Mouse (Mus musculus): ENCODE measurements around the gene Ccdc42.

Gene Ccdc42

DNA sequence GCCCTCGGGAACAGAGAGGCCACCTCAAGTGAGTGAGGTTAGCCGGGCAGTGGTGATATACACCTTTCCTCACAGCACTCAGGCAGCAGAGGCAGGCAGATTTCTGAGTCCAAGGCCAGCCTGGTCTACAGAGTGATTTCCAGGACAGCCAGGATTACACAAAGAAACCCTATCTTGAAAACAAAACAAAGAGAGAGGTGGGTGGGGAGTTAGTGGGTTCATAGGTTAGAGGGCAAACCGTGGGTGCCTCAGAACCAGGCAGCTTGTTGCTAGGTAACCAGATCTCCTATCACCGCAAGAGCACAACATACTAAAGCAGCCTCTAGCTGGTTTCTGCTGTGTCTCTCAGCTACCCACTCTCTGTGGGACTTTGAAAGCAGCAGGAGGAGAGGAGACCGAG lies at the start of gene Ccdc42:
Gene Ccdc42, plus strand, starts transcription at position 301 of the 400 bp plus-strand sequence.
- no peak for DNase-seq (ENCODE audit: low read depth, low spot score)

- no peak for DNase-seq (ENCODE audit: low read depth, low spot score)
Measured at GRCm38 (mm10) chr11:68539621-68540020, 47.2 kb upstream of the Ccdc42 start.

DNA sequence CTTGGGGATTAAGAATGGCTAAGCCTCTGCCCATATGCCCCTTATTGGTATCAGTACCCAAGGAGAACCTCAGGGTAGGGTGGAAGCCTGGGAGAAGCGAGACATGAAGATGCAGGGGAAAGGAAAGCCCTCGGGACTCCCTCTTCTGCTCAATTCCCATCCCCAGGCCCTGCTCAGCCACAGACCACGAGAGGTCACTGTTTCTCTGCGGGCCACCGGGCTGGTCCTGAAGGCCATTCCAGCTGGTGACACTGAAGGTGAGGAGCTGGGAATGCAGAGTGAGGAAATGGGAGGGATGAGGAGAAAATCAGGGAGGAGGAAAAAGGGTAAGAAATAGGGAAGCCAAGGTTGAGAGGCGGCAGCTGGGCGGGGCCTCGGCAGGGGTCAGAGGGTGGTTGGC lies 42.3 kb upstream of the Ccdc42 start:
- DNase-seq (ENCODE audit: low read depth, low spot score): no peak

DNA sequence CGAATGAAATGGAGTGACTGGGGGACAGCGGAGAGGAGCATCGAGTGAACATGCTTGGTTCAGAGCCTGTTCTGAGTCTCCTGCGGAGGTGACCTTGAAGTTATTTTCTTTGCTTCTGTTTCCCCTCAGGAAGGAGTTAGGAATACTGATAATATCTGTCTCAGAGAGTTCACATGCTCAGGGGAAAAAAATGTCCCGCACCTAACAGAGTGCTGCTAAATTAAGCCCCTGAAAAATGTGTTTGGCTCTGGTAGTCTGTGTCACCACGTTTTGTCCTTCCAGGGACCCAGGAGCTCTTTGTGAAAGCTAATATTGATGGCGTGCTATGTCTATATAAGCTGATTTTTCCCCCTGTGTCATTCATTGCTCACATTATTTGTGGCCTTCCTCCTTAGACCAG lies 41.6 kb upstream of the Ccdc42 start:
- no peak for DNase-seq (ENCODE audit: low read depth, low spot score)

DNA sequence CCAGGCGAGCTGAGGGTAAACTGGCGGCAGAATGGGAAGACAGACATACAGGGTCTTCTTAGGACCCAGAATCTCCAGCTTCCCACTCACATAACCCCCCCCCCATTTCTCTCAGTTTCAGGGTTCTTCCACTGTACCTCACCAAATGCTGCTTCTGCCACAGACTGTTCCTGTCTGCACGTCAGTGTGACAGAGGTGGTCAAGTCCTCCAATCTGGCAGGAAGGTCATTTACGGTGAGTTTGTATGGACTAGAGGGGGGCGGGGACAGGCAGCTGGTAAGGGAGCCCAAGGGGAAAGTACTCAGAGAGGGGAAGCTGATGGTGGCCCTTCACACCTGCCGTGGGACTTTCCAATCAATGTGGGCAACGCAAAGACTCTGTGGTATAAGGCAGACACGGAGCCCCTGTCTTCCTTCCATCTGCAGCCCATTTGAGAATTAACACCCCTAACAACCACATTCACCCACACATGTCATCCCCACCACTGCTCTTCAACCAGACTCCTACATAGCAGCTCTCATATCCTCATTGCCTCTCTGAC lies 41.1 kb upstream of the Ccdc42 start:
- no peak for DNase-seq (ENCODE audit: low read depth, low spot score)

GRCm38 (mm10) chr11:68547484-68547883 lies 39.3 kb upstream of the Ccdc42 start:
- no peak for DNase-seq (ENCODE audit: low read depth, low spot score)

- DNase-seq (ENCODE audit: low read depth, low spot score): no peak
Measured at GRCm38 (mm10) chr11:68549597-68549996, 37.2 kb upstream of the Ccdc42 start.

DNA sequence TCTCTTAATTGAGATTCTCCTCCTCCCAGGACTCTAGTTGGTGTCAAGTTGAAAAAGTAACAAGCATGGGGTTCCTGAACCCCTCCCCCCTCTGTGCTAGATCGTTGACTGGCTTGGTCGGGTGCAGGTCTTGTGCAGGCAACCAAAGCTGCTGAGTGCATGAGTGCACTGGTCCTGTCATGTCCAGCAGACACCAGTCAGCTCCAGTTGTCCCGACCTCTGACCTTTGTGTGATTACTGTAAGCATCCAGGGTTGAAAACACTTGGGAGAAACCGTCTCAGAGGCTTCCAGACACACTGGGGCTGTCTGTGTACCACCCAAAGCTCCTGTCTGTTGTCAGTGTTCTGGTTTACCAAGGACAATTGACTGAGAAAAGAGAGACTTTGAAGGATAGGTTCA lies 36.5 kb upstream of the Ccdc42 start:
- peak; percentile 30 for DNase-seq (ENCODE audit: low read depth, low spot score)

- peak; percentile 53 for DNase-seq (ENCODE audit: low read depth, low spot score)
Measured at GRCm38 (mm10) chr11:68553981-68554471, 32.8 kb upstream of the Ccdc42 start.

GRCm38 (mm10) chr11:68555918-68556584 lies 30.8 kb upstream of the Ccdc42 start, which contains the start of gene Mfsd6l:
Gene Mfsd6l, plus strand, starts transcription at chr11:68556186.
- peak; percentile 52 for DNase-seq (ENCODE audit: low read depth, low spot score)

- peak; percentile 25 for DNase-seq (ENCODE audit: low read depth, low spot score)
Measured at GRCm38 (mm10) chr11:68559546-68559945, 27.3 kb upstream of the Ccdc42 start.

DNA sequence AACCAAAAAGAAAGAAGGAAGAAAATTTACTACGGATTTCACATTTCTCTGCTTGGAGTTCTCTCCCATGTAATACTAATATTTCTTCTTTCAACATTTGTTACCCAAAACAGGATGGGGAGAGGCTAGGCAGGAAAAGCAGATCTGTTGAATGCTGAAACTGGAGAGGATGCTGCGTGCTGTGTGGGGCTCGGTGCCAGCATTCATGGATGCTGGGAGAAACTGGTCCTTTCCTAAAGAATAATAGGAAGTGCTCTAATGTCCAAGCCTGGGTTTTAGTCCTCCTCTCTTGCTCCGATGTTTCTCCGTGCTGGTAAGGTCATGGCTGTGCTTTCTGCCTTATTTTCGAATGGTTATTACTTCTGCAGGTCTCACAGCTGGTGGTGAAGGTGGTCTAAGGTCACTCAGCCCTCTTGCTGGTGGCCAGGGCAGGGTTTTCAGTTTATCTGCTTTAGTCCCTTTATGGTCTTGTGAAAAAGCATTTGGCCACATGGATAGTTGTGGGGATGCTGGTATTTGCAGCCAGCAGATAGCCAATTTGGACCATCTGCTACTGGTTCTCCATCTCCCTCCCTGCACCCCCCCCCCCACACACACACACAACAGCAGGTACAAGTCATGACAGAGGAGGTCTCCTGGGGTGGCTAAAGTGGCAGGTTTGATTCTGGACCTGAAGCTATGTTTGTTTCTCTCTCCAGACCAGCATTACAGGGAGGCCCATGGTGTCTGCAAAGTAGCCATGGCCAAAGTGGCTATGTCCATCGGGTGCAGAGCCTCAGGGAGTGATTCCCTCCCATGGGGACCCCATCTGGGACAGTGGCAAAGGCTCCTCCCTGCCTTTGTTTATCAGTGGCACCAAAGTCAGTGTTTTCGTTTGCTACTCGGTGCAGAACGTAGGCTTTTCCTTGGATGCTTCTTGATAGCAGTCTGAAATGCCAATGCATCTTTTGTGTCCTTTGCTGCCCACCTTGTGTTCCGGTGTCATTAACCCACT lies 24.6 kb upstream of the Ccdc42 start:
- no peak for DNase-seq (ENCODE audit: low read depth, low spot score)

- no peak for DNase-seq (ENCODE audit: low read depth, low spot score)
Measured at GRCm38 (mm10) chr11:68564356-68565031, 22.3 kb upstream of the Ccdc42 start.

GRCm38 (mm10) chr11:68565032-68565429 lies 21.8 kb upstream of the Ccdc42 start:
- DNase-seq (ENCODE audit: low read depth, low spot score): no peak

DNA sequence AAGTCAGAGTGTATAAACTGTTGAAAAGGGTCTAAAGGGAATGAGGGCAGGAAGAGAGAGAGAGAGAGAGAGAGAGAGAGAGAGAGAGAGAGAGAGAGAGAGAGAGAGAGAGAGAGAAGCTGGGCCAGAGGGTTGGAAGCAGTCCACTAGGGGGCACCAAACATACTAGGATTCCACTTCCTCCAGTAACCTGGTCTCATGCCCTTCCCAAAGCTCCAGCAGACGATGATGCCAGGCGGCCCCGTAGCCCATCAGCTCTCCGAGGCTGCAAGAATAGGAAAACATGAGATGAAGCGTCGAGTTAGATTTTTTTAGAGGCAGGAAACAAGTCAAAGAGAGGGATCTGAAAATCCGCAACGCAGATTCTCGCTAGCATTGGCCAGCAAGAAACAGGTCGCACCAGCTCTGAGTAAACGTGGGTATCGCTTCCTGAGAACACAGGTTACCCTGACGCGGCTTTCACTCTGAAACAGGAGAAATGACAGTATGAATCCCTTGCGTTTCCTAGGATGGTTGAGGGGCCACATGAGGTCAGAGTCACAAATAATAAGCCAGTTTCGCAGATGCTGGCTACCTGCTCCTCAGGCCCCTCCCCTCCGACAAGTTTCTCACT lies 20.3 kb upstream of the Ccdc42 start:
- DNase-seq (ENCODE audit: low read depth, low spot score): peak; percentile 70

GRCm38 (mm10) chr11:68570861-68571260 lies 16.0 kb upstream of the Ccdc42 start:
- no peak for DNase-seq (ENCODE audit: low read depth, low spot score)

DNA sequence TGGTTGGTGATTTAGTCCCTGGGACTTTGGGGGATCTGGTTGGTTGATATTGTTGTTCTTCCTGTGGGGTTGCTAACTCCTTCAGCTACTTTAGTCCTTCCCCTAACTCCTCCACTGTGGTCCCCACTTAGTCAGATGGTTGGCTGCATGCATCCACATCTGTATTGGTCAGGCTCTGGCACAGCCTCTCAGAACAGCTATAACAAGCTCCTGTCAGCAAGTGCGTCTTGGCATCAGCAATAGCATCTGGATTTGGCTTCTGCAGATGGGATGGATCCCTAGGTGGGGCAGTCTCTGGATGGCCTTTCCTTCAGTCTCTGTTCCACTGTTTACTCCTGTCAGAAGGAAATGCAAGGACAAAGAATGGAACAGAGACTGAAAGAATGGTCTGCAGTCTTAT lies 9.7 kb upstream of the Ccdc42 start:
- DNase-seq (ENCODE audit: low read depth, low spot score): no peak

- DNase-seq (ENCODE audit: low read depth, low spot score): no peak
Measured at GRCm38 (mm10) chr11:68579462-68579881, 7.3 kb upstream of the Ccdc42 start.

GRCm38 (mm10) chr11:68580566-68580965 lies 6.3 kb upstream of the Ccdc42 start:
- DNase-seq (ENCODE audit: low read depth, low spot score): no peak

- no peak for DNase-seq (ENCODE audit: low read depth, low spot score)
Measured at GRCm38 (mm10) chr11:68583225-68583624, 3.6 kb upstream of the Ccdc42 start.

GRCm38 (mm10) chr11:68583906-68584480 lies 2.8 kb upstream of the Ccdc42 start:
- no peak for DNase-seq (ENCODE audit: low read depth, low spot score)

Data from ES-CJ7 (cell line).